Mouse (Mus musculus): ENCODE data around the gene Olfr1123. TPM values are rescaled to one million over a fixed set of nuclear protein-coding genes. Genes with fewer than 3 reads are reported as not detected.

Olfr1123 gene
- polyA plus RNA-seq, 1 experiment = not detected

DNA sequence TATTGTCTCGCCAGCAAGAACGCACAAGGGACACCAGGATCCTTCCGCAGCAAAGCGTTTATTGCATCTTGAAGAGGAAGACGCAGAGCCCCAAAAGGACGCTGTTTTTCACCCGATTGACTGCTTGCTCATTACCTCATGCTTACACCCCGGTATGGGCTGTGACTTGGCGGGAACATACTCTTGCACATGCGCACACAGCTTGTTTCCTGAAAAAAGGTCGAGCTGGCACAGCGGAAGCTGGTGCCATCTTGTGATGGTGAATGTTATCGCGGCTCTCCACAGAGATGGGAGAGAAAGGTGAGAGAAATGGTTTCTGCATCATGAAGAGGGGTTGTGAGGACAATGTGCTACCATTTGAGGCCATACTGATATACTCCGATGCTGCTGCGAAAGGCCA lies 21.3 kb downstream of the Olfr1123 start:
- no peaks in the 10 kb centered on the region for H3K36me3 ChIP-seq (ENCODE audit: control insufficient read depth, insufficient read depth, low read length)
- H3K27me3 ChIP-seq (ENCODE audit: control insufficient read depth, insufficient read depth, low read length) = no peaks in the 10 kb centered on the region
- no peak overlapping the region for H3K4me3 ChIP-seq (ENCODE audit: control insufficient read depth, low read depth, low read length)
- H3K27ac ChIP-seq (ENCODE audit: control insufficient read depth, insufficient read depth, low read depth, low read length) = no peak overlapping the region
- TF ChIP-seq POLR2A (IDR thresholded peaks at IDR 0.05; ENCODE audit: control insufficient read depth, low read depth, low read length) = no peak
- no peak for TF ChIP-seq CTCF (IDR thresholded peaks at IDR 0.05; ENCODE audit: control insufficient read depth, insufficient read depth, insufficient replicate concordance, low read depth, low read length)
- H3K4me1 ChIP-seq (ENCODE audit: control insufficient read depth, insufficient read depth, low read length) = no peaks in the 10 kb centered on the region

DNA sequence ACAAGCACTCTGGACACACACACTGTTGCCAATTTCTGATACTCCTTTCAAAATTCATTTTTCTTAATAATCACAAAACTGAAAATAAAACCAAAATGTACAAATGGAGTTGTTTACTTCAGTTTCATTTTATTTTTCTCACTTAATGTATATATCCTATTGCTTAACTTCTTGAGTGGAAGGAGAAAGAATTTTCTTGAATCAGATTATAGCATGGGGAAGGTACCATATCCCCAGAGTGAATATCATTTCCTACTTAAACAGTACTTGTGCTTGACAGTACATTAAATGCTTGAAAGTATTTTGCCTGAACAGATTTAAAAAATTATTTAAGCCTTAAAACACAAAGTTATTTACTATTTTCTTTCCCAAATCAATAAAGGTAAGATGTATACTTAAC lies 37.2 kb downstream of the Olfr1123 start, which contains the start of gene Olfr1126:
TSS of gene Olfr1126 (plus strand) at position 301 of the 400 bp plus-strand sequence.
- TF ChIP-seq CTCF (IDR thresholded peaks at IDR 0.05; ENCODE audit: control insufficient read depth, insufficient read depth, insufficient replicate concordance, low read depth, low read length) (no peak), POLR2A (IDR thresholded peaks at IDR 0.05; ENCODE audit: control insufficient read depth, low read depth, low read length) (no peak)
- H3K36me3 ChIP-seq (ENCODE audit: control insufficient read depth, insufficient read depth, low read length) = no peaks in the 10 kb centered on the region
- H3K4me1 ChIP-seq (ENCODE audit: control insufficient read depth, insufficient read depth, low read length) = no peaks in the 10 kb centered on the region
- H3K27me3 ChIP-seq (ENCODE audit: control insufficient read depth, insufficient read depth, low read length) = no peaks in the 10 kb centered on the region
- H3K4me3 ChIP-seq (ENCODE audit: control insufficient read depth, low read depth, low read length) = no peak within 1 kb of the TSS
- no peak within 1 kb of the TSS for H3K27ac ChIP-seq (ENCODE audit: control insufficient read depth, insufficient read depth, low read depth, low read length)

DNA sequence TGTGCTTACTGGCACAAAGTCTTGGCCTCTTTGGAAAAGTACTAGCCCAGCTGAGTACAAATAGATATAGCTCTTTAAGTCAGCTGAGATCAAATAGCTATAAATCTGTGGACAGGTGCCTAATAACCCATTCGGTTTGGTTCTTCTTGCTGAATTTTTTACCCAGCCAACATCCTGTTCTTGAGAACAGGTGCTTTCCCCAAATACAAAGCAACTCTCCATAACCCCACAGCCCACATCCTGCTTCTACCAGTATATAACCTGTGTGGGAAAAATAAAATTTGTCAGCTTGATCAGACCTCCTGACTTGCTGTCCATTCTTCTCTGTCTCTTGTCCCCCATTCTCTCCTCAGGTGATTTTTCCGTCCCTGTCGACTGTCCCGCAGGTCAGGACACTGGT lies 45.3 kb downstream of the Olfr1123 start:
- H3K27me3 ChIP-seq (ENCODE audit: control insufficient read depth, insufficient read depth, low read length) = no peaks in the 10 kb centered on the region
- H3K4me3 ChIP-seq (ENCODE audit: control insufficient read depth, low read depth, low read length) = no peak overlapping the region
- no peak for TF ChIP-seq POLR2A (IDR thresholded peaks at IDR 0.05; ENCODE audit: control insufficient read depth, low read depth, low read length)
- TF ChIP-seq CTCF (IDR thresholded peaks at IDR 0.05; ENCODE audit: control insufficient read depth, insufficient read depth, insufficient replicate concordance, low read depth, low read length) = no peak

More for the DNA sequence above, 45.3 kb downstream of the Olfr1123 start:
- Histone ChIP-seq H3K27ac (ENCODE audit: control insufficient read depth, insufficient read depth, low read depth, low read length) (no peak overlapping the region), H3K4me1 (ENCODE audit: control insufficient read depth, insufficient read depth, low read length) (no peaks in the 10 kb centered on the region), H3K36me3 (ENCODE audit: control insufficient read depth, insufficient read depth, low read length) (no peaks in the 10 kb centered on the region)

Other genes with a start within 250 kb of the Olfr1123 start
- gene Olfr1112, start 228.8 kb upstream of the Olfr1123 start, polyA plus RNA-seq (2012; rRNA removed) = not detected in 2 replicates
- gene Olfr1113, start 207.7 kb upstream of the Olfr1123 start, polyA plus RNA-seq (2012; rRNA removed) = not detected in 2 replicates
- not detected in 2 replicates for gene Olfr1115, start 168.6 kb upstream of the Olfr1123 start, polyA plus RNA-seq (2012; rRNA removed)
- gene Olfr1116, start 149.1 kb upstream of the Olfr1123 start, polyA plus RNA-seq (2012; rRNA removed) = not detected in 2 replicates
- not detected in 2 replicates for gene Olfr1118, start 109.1 kb upstream of the Olfr1123 start, polyA plus RNA-seq (2012; rRNA removed)
- not detected in 2 replicates for gene Olfr1120, start 61.8 kb upstream of the Olfr1123 start, polyA plus RNA-seq (2012; rRNA removed)
- gene Olfr1121, start 46.7 kb upstream of the Olfr1123 start, polyA plus RNA-seq (2012; rRNA removed) = not detected in 2 replicates
- not detected in 2 replicates for gene Olfr1122, start 30.8 kb upstream of the Olfr1123 start, polyA plus RNA-seq (2012; rRNA removed)
- gene Olfr1124, start 13.6 kb downstream of the Olfr1123 start, polyA plus RNA-seq (2012; rRNA removed) = not detected in 2 replicates
- not detected in 2 replicates for gene Olfr1126, start 37.3 kb downstream of the Olfr1123 start, polyA plus RNA-seq (2012; rRNA removed)
- 0.13 and 0.21 TPM in 2 replicates for gene Pramel7, start 80.5 kb downstream of the Olfr1123 start, polyA plus RNA-seq (2012; rRNA removed)
- not detected in 2 replicates for gene Pramel6, start 89.9 kb downstream of the Olfr1123 start, polyA plus RNA-seq (2012; rRNA removed)
- gene Olfr153, start 115.2 kb downstream of the Olfr1123 start, polyA plus RNA-seq (2012; rRNA removed) = 0.08 and 0.42 TPM in 2 replicates
- gene Olfr1128, start 128.9 kb downstream of the Olfr1123 start, polyA plus RNA-seq (2012; rRNA removed) = not detected in 2 replicates
- not detected in 2 replicates for gene Olfr1129, start 157.3 kb downstream of the Olfr1123 start, polyA plus RNA-seq (2012; rRNA removed)
- not detected in 2 replicates for gene Olfr1130, start 189.6 kb downstream of the Olfr1123 start, polyA plus RNA-seq (2012; rRNA removed)
- not detected in 2 replicates for gene Olfr1131, start 210.5 kb downstream of the Olfr1123 start, polyA plus RNA-seq (2012; rRNA removed)
- not detected in 2 replicates for gene Olfr1132, start 220.9 kb downstream of the Olfr1123 start, polyA plus RNA-seq (2012; rRNA removed)
- not detected in 2 replicates for gene Olfr1133, start 230.7 kb downstream of the Olfr1123 start, polyA plus RNA-seq (2012; rRNA removed)
- gene Olfr1134, start 241.8 kb downstream of the Olfr1123 start, polyA plus RNA-seq (2012; rRNA removed) = not detected in 2 replicates

Data from testis, adult 2 months (tissue).